Mouse (Mus musculus) monocyte, adult 2 months (primary cell): ENCODE results near the gene Slc26a8.
A peak's percentile ranks its signal among the peaks of the same experiment; 100 is the strongest.

Source experiments
- DNase-seq, 2 experiments: peaks; one replicate each; pipeline ENCODE4 v3.0.0; 2022; ENCODE audit warnings: low spot score in 2 of 2, low read depth in 1 of 2

Slc26a8 gene

GRCm38 (mm10) chr17:28644112-28644511, 45.9 kb downstream of the Slc26a8 start:
- no peak for DNase-seq

- no peak for DNase-seq
Measured at GRCm38 (mm10) chr17:28643697-28644096, 46.3 kb downstream of the Slc26a8 start.

GRCm38 (mm10) chr17:28640113-28640512, 49.9 kb downstream of the Slc26a8 start:
- DNase-seq, result no peak

GRCm38 (mm10) chr17:28637711-28638690, 52.0 kb downstream of the Slc26a8 start:
- no peak for DNase-seq

GRCm38 (mm10) chr17:28635842-28636241, 54.2 kb downstream of the Slc26a8 start:
- no peak for DNase-seq

GRCm38 (mm10) chr17:28629125-28629524, 60.9 kb downstream of the Slc26a8 start:
- DNase-seq, result no peak

- no peak for DNase-seq
Measured at GRCm38 (mm10) chr17:28628248-28629124, 61.5 kb downstream of the Slc26a8 start.

- no peak for DNase-seq
Measured at GRCm38 (mm10) chr17:28626937-28627336, 63.1 kb downstream of the Slc26a8 start.

GRCm38 (mm10) chr17:28625327-28625726, 64.7 kb downstream of the Slc26a8 start:
- DNase-seq, result no peak

GRCm38 (mm10) chr17:28624841-28625240, 65.2 kb downstream of the Slc26a8 start:
- no peak for DNase-seq

- DNase-seq, result peak; percentile 28 to 57
Measured at GRCm38 (mm10) chr17:28622300-28622759, 67.7 kb downstream of the Slc26a8 start, which contains the start of gene Srpk1. Srpk1 (minus strand) TSS chr17:28622709.

- DNase-seq, result peak in 1 of 2 experiments; percentile 6
Measured at GRCm38 (mm10) chr17:28621381-28622299, 68.4 kb downstream of the Slc26a8 start.

GRCm38 (mm10) chr17:28618775-28619174, 71.3 kb downstream of the Slc26a8 start:
- no peak for DNase-seq

- DNase-seq, result no peak
Measured at GRCm38 (mm10) chr17:28618124-28618523, 71.9 kb downstream of the Slc26a8 start.

- no peak for DNase-seq
Measured at GRCm38 (mm10) chr17:28617636-28618035, 72.4 kb downstream of the Slc26a8 start.

- DNase-seq, result no peak
Measured at GRCm38 (mm10) chr17:28615332-28615731, 74.7 kb downstream of the Slc26a8 start.

GRCm38 (mm10) chr17:28613096-28613495, 76.9 kb downstream of the Slc26a8 start:
- no peak for DNase-seq

- no peak for DNase-seq
Measured at GRCm38 (mm10) chr17:28612603-28613002, 77.4 kb downstream of the Slc26a8 start.

GRCm38 (mm10) chr17:28609543-28609942, 80.5 kb downstream of the Slc26a8 start:
- no peak for DNase-seq

GRCm38 (mm10) chr17:28601557-28602250, 88.3 kb downstream of the Slc26a8 start:
- no peak for DNase-seq
